Mouse (Mus musculus) spleen, adult 2 months (tissue): ENCODE results near the gene Gpr137c. TPM values are rescaled to one million over a fixed set of nuclear protein-coding genes. Genes with fewer than 3 reads are reported as not detected.

Experiments used
- DNase-seq, 2 experiments: peaks; one replicate each; pipeline versions ENCODE4 v3.0.0 to v3.0.0-alpha.2; 2012 to 2021; ENCODE audit warnings: low spot score in 2 of 2, low read depth in 1 of 2
- H3K27ac ChIP-seq: fragments of 200-500 bp; 2 replicates; pipeline ENCODE4 v1.5.1; 2012; ENCODE audit warnings: low read length, inconsistent platforms; ENCODE audit not compliant: insufficient read depth
- H3K27me3 ChIP-seq: fragments of 200-500 bp; 2 replicates; pipeline ENCODE4 v1.6.1; 2012; ENCODE audit warnings: mild to moderate bottlenecking, moderate library complexity, low read length, inconsistent platforms; ENCODE audit not compliant: control insufficient read depth, insufficient read depth
- H3K36me3 ChIP-seq: fragments of 200-500 bp; 2 replicates; pipeline ENCODE4 v1.6.1; 2012; ENCODE audit warnings: mild to moderate bottlenecking, low read length, inconsistent platforms; ENCODE audit not compliant: control insufficient read depth, insufficient read depth
- H3K4me1 ChIP-seq: fragments of 200-500 bp; 2 replicates; pipeline ENCODE4 v1.6.1; 2011; ENCODE audit warnings: inconsistent platforms; ENCODE audit not compliant: control insufficient read depth, insufficient read depth, insufficient read length
- H3K4me3 ChIP-seq: fragments of 200-500 bp; 2 replicates; pipeline ENCODE4 v1.5.1; 2011; ENCODE audit warnings: mild to moderate bottlenecking, inconsistent platforms; ENCODE audit not compliant: insufficient read depth, insufficient read length; ENCODE audit errors: extremely low read depth
- CTCF ChIP-seq: fragments of 200-500 bp; IDR thresholded peaks from 2 replicates; pipeline ENCODE4 v1.5.1; 2011; ENCODE audit warnings: mild to moderate bottlenecking, inconsistent platforms; ENCODE audit not compliant: insufficient read depth, insufficient read length, insufficient replicate concordance; ENCODE audit errors: extremely low read depth
- POLR2A ChIP-seq: fragments of 200-500 bp; IDR thresholded peaks from 2 replicates; pipeline ENCODE4 v1.6.1; 2011; ENCODE audit warnings: low read depth, low read length, inconsistent platforms
- WGBS: fragments of 180-500 bp; shearing (Covaris S2); methylation state at CpG from one replicate; pipeline ENCODE4 v1.1.7; 2018; 5-methylcytosine and 5-hydroxymethylcytosine counted together
- polyA plus RNA-seq: library from polyadenylated mRNA; depleted of rRNA; stranded (reverse); fragments of >200 nt; gene quantifications from 2 replicates; pipeline ENCODE4 v1.2.3, GENCODE M21; 2012

The Gpr137c gene
- polyA plus RNA-seq, 1 experiment = 4.6 TPM

GRCm38 (mm10) chr14:45320111-45320510 is 100.6 kb downstream of the Gpr137c start:
- TF ChIP-seq CTCF (no peak), POLR2A (no peak)
- H3K4me3 ChIP-seq = no peak overlapping the region
- no peak for DNase-seq
- no peaks in the 10 kb centered on the region for H3K27me3 ChIP-seq
- no peaks in the 10 kb centered on the region for H3K36me3 ChIP-seq
- no peak overlapping the region for H3K27ac ChIP-seq
- 89% methylated on average over 4 of the region's 4 CpGs for WGBS
- H3K4me1 ChIP-seq = no peaks in the 10 kb centered on the region; the same call in 1 of the 2 replicates

- no peak for DNase-seq
- no peak overlapping the region for H3K27ac ChIP-seq
- H3K4me3 ChIP-seq = no peak overlapping the region
- H3K36me3 ChIP-seq = no peaks in the 10 kb centered on the region
- TF ChIP-seq CTCF (no peak), POLR2A (no peak)
- 91% methylated on average over 3 of the region's 3 CpGs for WGBS
- H3K4me1 ChIP-seq = no peaks in the 10 kb centered on the region; the same call in 1 of the 2 replicates
- H3K27me3 ChIP-seq = no peaks in the 10 kb centered on the region
Observed at GRCm38 (mm10) chr14:45321067-45321466, 101.5 kb downstream of the Gpr137c start.

GRCm38 (mm10) chr14:45321622-45322021 is 102.1 kb downstream of the Gpr137c start:
- no peaks in the 10 kb centered on the region; the same call in 1 of the 2 replicates for H3K4me1 ChIP-seq
- no peak for DNase-seq
- WGBS = 68% methylated on average over 5 of the region's 5 CpGs
- H3K27me3 ChIP-seq = no peaks in the 10 kb centered on the region
- TF ChIP-seq POLR2A = no peak
- no peak for TF ChIP-seq CTCF
- H3K36me3 ChIP-seq = no peaks in the 10 kb centered on the region
- H3K4me3 ChIP-seq = no peak overlapping the region
- H3K27ac ChIP-seq = no peak overlapping the region

- no peaks in the 10 kb centered on the region for H3K27me3 ChIP-seq
- H3K4me3 ChIP-seq = no peak overlapping the region
- 77% methylated on average over 2 of the region's 2 CpGs for WGBS
- no peaks in the 10 kb centered on the region for H3K4me1 ChIP-seq
- H3K36me3 ChIP-seq = no peaks in the 10 kb centered on the region
- DNase-seq = no peak
- no peak overlapping the region for H3K27ac ChIP-seq
- TF ChIP-seq POLR2A (no peak), CTCF (no peak)
Observed at GRCm38 (mm10) chr14:45322450-45322849, 102.9 kb downstream of the Gpr137c start.

GRCm38 (mm10) chr14:45323320-45323719 is 103.8 kb downstream of the Gpr137c start:
- no peak overlapping the region for H3K4me3 ChIP-seq
- H3K36me3 ChIP-seq = no peaks in the 10 kb centered on the region
- no peak for DNase-seq
- no peaks in the 10 kb centered on the region for H3K4me1 ChIP-seq
- TF ChIP-seq CTCF (no peak), POLR2A (no peak)
- 86% methylated on average over 3 of the region's 3 CpGs for WGBS
- no peak overlapping the region for H3K27ac ChIP-seq
- H3K27me3 ChIP-seq = no peaks in the 10 kb centered on the region

GRCm38 (mm10) chr14:45325471-45325870 is 106.0 kb downstream of the Gpr137c start:
- H3K4me1 ChIP-seq = no peaks in the 10 kb centered on the region
- H3K36me3 ChIP-seq = no peaks in the 10 kb centered on the region
- H3K4me3 ChIP-seq = no peak overlapping the region
- H3K27me3 ChIP-seq = no peaks in the 10 kb centered on the region
- TF ChIP-seq CTCF = no peak
- TF ChIP-seq POLR2A = no peak
- no peak for DNase-seq
- H3K27ac ChIP-seq = no peak overlapping the region

- no peak for DNase-seq
- Histone ChIP-seq H3K4me3 (no peak overlapping the region), H3K27me3 (no peaks in the 10 kb centered on the region), H3K27ac (no peak overlapping the region), H3K4me1 (no peaks in the 10 kb centered on the region), H3K36me3 (no peaks in the 10 kb centered on the region; the same call in none of the 2 replicates)
- WGBS = 65% methylated on average over 4 of the region's 4 CpGs
- no peak for TF ChIP-seq CTCF
- no peak for TF ChIP-seq POLR2A
Observed at GRCm38 (mm10) chr14:45328072-45328713, 108.7 kb downstream of the Gpr137c start.
